8 mouse cellular contexts compared by ENCODE assay signal in genomic region chr4:98436664-98437363, GRCm38 (mm10). TPM values are rescaled to one million over a fixed set of nuclear protein-coding genes. Genes with fewer than 3 reads are reported as not detected.
DNase-seq lines count a peak whose midpoint lies in the region; ATAC-seq and TF ChIP-seq lines count a peak whose summit lies in the region.

No protein-coding gene starts in this region.

- no peak for ATAC-seq in intestine, embryonic 15.5 days
- peak; percentile 87 for ATAC-seq in megakaryocyte progenitor cell, adult 5-6 weeks (replicated peaks; ENCODE audit: poor library complexity)

- peak overlapping the region; percentile 48 for H3K9ac ChIP-seq in MEL (ENCODE audit: control insufficient read depth, low read depth, low read length, poor library complexity, severe bottlenecking)
- no peak overlapping the region for H3K9ac ChIP-seq in intestine, embryonic 15.5 days

- H3K9me3 ChIP-seq in MEL (replicated peaks; ENCODE audit: insufficient read depth, low read length) = no peaks in the 10 kb centered on the region
- no peaks in the 10 kb centered on the region for H3K9me3 ChIP-seq in intestine, embryonic 15.5 days

- peak overlapping the region; percentile 58 for H3K27ac ChIP-seq in MEL (ENCODE audit: control insufficient read depth, low read depth, low read length)
- H3K27ac ChIP-seq in intestine, embryonic 15.5 days = no peak overlapping the region

- TF ChIP-seq POLR2A in MEL (IDR thresholded peaks at IDR 0.05; ENCODE audit: control insufficient read depth in 1 of 2, insufficient read depth in 1 of 2, low read depth in 1 of 2, low read length in 2 of 2, poor library complexity in 1 of 2) = no peak

- TF ChIP-seq RAD21 in MEL (IDR thresholded peaks at IDR 0.05; ENCODE audit: low read depth, low read length) = no peak

- 0 out of 2 replicates have a peak overlapping the region, but pooled peaks have one; percentile 30 for H3K4me2 ChIP-seq in intestine, embryonic 15.5 days (replicated peaks)

- H3K36me3 ChIP-seq in MEL (ENCODE audit: control insufficient read depth in 1 of 2, insufficient read depth in 2 of 2, low read length in 2 of 2) = peaks cover 0 to 4% of the 10 kb centered on the region in 2 experiments; a peak in 2 of 4 replicates
- 0 out of 2 replicates have a peak, but pooled peaks cover 1% of the 10 kb centered on the region for H3K36me3 ChIP-seq in intestine, embryonic 15.5 days

- peak; percentile 15 to 73 for DNase-seq in adrenal gland, adult (ENCODE audit: inconsistent age in 2 of 2, low spot score in 1 of 2)
- no peak for DNase-seq in adrenal gland, adult 18-20 months (ENCODE audit: low spot score in 2 of 2)
- DNase-seq in MEL (ENCODE audit: low read depth, low spot score) = peak; percentile 88
- peak; percentile 82 for DNase-seq in thymus, postnatal 4 days
- DNase-seq in left cerebral cortex, adult 9 months (ENCODE audit: low spot score in 2 of 2) = no peak
- DNase-seq in right cerebral cortex, postnatal 14 days = no peak

- TF ChIP-seq EP300 in MEL (IDR thresholded peaks at IDR 0.05; ENCODE audit: low read depth in 1 of 2, low read length in 2 of 2) = peak; percentile 14 to 31; a peak in 2 of 4 replicates

- no peaks in the 10 kb centered on the region for H3K79me2 ChIP-seq in MEL (ENCODE audit: control insufficient read depth, insufficient read depth, low read length, poor library complexity)

- peak overlapping the region; percentile 70 to 89 for H3K4me3 ChIP-seq in MEL (ENCODE audit: control insufficient read depth in 1 of 2, insufficient read depth in 1 of 2, low read depth in 2 of 2, low read length in 2 of 2)
- H3K4me3 ChIP-seq in intestine, embryonic 15.5 days (replicated peaks) = no peak overlapping the region

- no peak for TF ChIP-seq CTCF in MEL (IDR thresholded peaks at IDR 0.05 in 2 of 3, conservative IDR thresholded peaks at IDR 0.05 in 1 of 3; ENCODE audit: control insufficient read depth in 1 of 3, insufficient read depth in 1 of 3, low read depth in 2 of 3, low read length in 3 of 3, poor library complexity in 1 of 3, severe bottlenecking in 1 of 3)

- H3K4me1 ChIP-seq in MEL (ENCODE audit: control insufficient read depth in 1 of 2, insufficient read depth in 2 of 2, low read length in 2 of 2) = peaks cover 5 to 8% of the 10 kb centered on the region in 2 experiments; a peak in 3 of 4 replicates
- H3K4me1 ChIP-seq in intestine, embryonic 15.5 days (replicated peaks) = no peaks in the 10 kb centered on the region

- 64% methylated on average over 12 of the region's 12 CpGs for WGBS in intestine, embryonic 15.5 days

- peaks cover 0 to 1% of the 10 kb centered on the region in 2 experiments; a peak in 1 of 4 replicates for H3K27me3 ChIP-seq in MEL (ENCODE audit: control insufficient read depth in 1 of 2, insufficient read depth in 2 of 2, low read length in 2 of 2)
- no peaks in the 10 kb centered on the region for H3K27me3 ChIP-seq in intestine, embryonic 15.5 days (replicated peaks)

TF ChIP-seq in MEL, 35 proteins besides CTCF, POLR2A, EP300 and RAD21:
- TF ChIP-seq UBTF (IDR thresholded peaks at IDR 0.05; ENCODE audit: borderline replicate concordance, insufficient read depth, low read depth, low read length) (no peak), KAT2A (conservative IDR thresholded peaks at IDR 0.05; ENCODE audit: low read depth, low read length) (no peak), ZMIZ1 (IDR thresholded peaks at IDR 0.05; ENCODE audit: low read depth, low read length) (no peak), ETS1 (IDR thresholded peaks at IDR 0.05; ENCODE audit: low read depth, low read length) (peak; percentile 94), MAZ (IDR thresholded peaks at IDR 0.05; ENCODE audit: low read depth, low read length) (peak; percentile 51; the same call in 1 of the 2 replicates), NRF1 (IDR thresholded peaks at IDR 0.05; ENCODE audit: insufficient read depth, low read depth, low read length, poor library complexity, severe bottlenecking) (no peak), USF1 (IDR thresholded peaks at IDR 0.05; ENCODE audit: low read depth, low read length) (peak; percentile 95), NELFE (IDR thresholded peaks at IDR 0.05; ENCODE audit: low read depth, low read length) (no peak), USF2 (IDR thresholded peaks at IDR 0.05; ENCODE audit: borderline replicate concordance in 1 of 2, insufficient read depth in 1 of 2, low read depth in 1 of 2, low read length in 2 of 2) (peak; percentile 52 to 89; a peak in 3 of 4 replicates), JUND (IDR thresholded peaks at IDR 0.05; ENCODE audit: low read depth, low read length) (no peak), MYC (IDR thresholded peaks at IDR 0.05; ENCODE audit: low read depth, low read length) (peak; percentile 57; the same call in 1 of the 2 replicates), CHD1 (IDR thresholded peaks at IDR 0.05; ENCODE audit: low read depth, low read length) (0 out of 2 replicates have a peak, but pooled peaks have one; percentile 90), POLR2AphosphoS2 (IDR thresholded peaks at IDR 0.05; ENCODE audit: low read length) (no peak), TAL1 (IDR thresholded peaks at IDR 0.05; ENCODE audit: low read length) (no peak), GABPA (IDR thresholded peaks at IDR 0.05; ENCODE audit: low read depth, low read length) (no peak), SIN3A (IDR thresholded peaks at IDR 0.05; ENCODE audit: low read length) (peak; percentile 90), GATA1 (IDR thresholded peaks at IDR 0.05; ENCODE audit: low read depth, low read length) (peak; percentile 34), E2F4 (IDR thresholded peaks at IDR 0.05; ENCODE audit: borderline replicate concordance, low read depth, low read length) (no peak), BHLHE40 (IDR thresholded peaks at IDR 0.05; ENCODE audit: borderline replicate concordance, low read depth, low read length) (peak; percentile 88), TCF12 (IDR thresholded peaks at IDR 0.05; ENCODE audit: low read depth, low read length) (no peak), MXI1 (IDR thresholded peaks at IDR 0.05; ENCODE audit: low read depth, low read length) (peak; percentile 98), ZNF384 (IDR thresholded peaks at IDR 0.05; ENCODE audit: low read depth, low read length) (peak; percentile 73), MEF2A (IDR thresholded peaks at IDR 0.05; ENCODE audit: extremely low read depth, insufficient replicate concordance, low read depth, low read length, poor library complexity, severe bottlenecking) (no peak), ZKSCAN1 (IDR thresholded peaks at IDR 0.05; ENCODE audit: low read depth, low read length) (no peak), HCFC1 (IDR thresholded peaks at IDR 0.05; ENCODE audit: low read depth, low read length) (peak; percentile 46; the same call in 1 of the 2 replicates), SMC3 (IDR thresholded peaks at IDR 0.05; ENCODE audit: low read depth, low read length) (no peak), ZC3H11A (IDR thresholded peaks at IDR 0.05; ENCODE audit: low read depth, low read length) (0 out of 2 replicates have a peak, but pooled peaks have one; percentile 3), TBP (IDR thresholded peaks at IDR 0.05; ENCODE audit: low read depth, low read length) (no peak), MAX (IDR thresholded peaks at IDR 0.05; ENCODE audit: low read length) (peak; percentile 94), ELF1 (IDR thresholded peaks at IDR 0.05; ENCODE audit: low read depth, low read length) (0 out of 2 replicates have a peak, but pooled peaks have one; percentile 12), RCOR1 (IDR thresholded peaks at IDR 0.05; ENCODE audit: low read depth, low read length) (no peak), CHD2 (IDR thresholded peaks at IDR 0.05; ENCODE audit: low read length) (no peak), POLR2AphosphoS5 (IDR thresholded peaks at IDR 0.05; ENCODE audit: borderline replicate concordance, low read depth, low read length) (no peak), MAFK (IDR thresholded peaks at IDR 0.05; ENCODE audit: borderline replicate concordance, low read depth, low read length) (no peak), MYB (IDR thresholded peaks at IDR 0.05; ENCODE audit: low read depth, low read length) (no peak)

RNA-seq across cellular contexts. Expression of gene Patj, which starts 41.2 kb away (rescaled TPM):
- total RNA-seq in adrenal gland, adult 18-20 months (2021) = 1 to 10 TPM; 3.0 to 6.1 TPM
- total RNA-seq in MEL (2012; rRNA removed) = 0.39 and 0.46 TPM in 2 replicates
- under 1 TPM in 1 of 2 experiments, not detected in 1; 0.19 TPM for polyA plus RNA-seq in MEL (2012; ENCODE audit: insufficient read depth in 1 of 2, insufficient read length in 2 of 2, low read depth in 1 of 2, low replicate concordance in 2 of 2, missing spikeins in 1 of 2)
- 21.1 and 22.4 TPM in 2 replicates for polyA plus RNA-seq in intestine, embryonic 15.5 days (2015; fragmentation: Nextera tagmentation; extraction: Ambion mirVana)
- total RNA-seq in megakaryocyte progenitor cell, adult 5-6 weeks (2015) = 0.76 and 1.8 TPM in 2 replicates
- total RNA-seq in megakaryocyte progenitor cell, adult 5-6 weeks (2017) = 3.6 and 10.0 TPM in 2 replicates

RNA-seq across cellular contexts. Expression of gene Tm2d1, which starts 53.7 kb away (rescaled TPM):
- total RNA-seq in adrenal gland, adult 18-20 months (2021) = 10 to 100 TPM; 35.9 to 40.5 TPM
- total RNA-seq in MEL (2012; rRNA removed) = 14.9 and 16.6 TPM in 2 replicates
- 10 to 100 TPM in 1 of 2 experiments, not detected in 1; 25.7 TPM for polyA plus RNA-seq in MEL (2012; ENCODE audit: insufficient read depth in 1 of 2, insufficient read length in 2 of 2, low read depth in 1 of 2, low replicate concordance in 2 of 2, missing spikeins in 1 of 2)
- 87.3 and 101 TPM in 2 replicates for polyA plus RNA-seq in intestine, embryonic 15.5 days (2015; fragmentation: Nextera tagmentation; extraction: Ambion mirVana)
- 26.2 and 31.2 TPM in 2 replicates for total RNA-seq in megakaryocyte progenitor cell, adult 5-6 weeks (2015)
- total RNA-seq in megakaryocyte progenitor cell, adult 5-6 weeks (2017) = 13.2 and 21.2 TPM in 2 replicates

Comparison
In these comparisons a context has a peak if more than half of its experiments do, and no peak if none do; other contexts are left out.
1. DNase-seq: peak in adrenal gland, adult (2 of 2), MEL (single experiment) and thymus, postnatal 4 days (single experiment); none in adrenal gland, adult 18-20 months (0 of 2), left cerebral cortex, adult 9 months (0 of 2) and right cerebral cortex, postnatal 14 days (single experiment).